ENCODE assay signal across 30 mouse cellular contexts in the genomic region with DNA sequence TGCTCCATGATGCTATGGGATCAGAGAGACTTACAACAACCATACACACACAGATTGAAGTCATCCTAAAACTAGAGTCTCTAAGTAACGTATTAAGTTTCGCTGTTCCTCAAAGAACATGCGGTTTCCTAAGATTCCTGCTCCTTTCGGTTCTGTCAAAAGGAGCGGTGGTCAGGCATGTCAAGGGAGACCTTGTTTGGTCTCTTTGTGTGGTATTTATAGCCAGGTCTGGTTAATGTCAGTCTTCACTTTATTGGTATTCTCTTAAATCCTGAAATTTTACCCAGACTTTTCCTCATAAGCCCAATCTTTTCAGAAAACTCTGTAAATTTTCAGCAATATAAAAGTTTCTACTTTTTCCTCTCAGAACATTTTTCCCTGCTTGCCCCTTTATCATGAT.
DNase-seq lines count a peak whose midpoint lies in the region; ATAC-seq and TF ChIP-seq lines count a peak whose summit lies in the region.
"Had no signal": no experiment of that assay in that cellular context is flagged by ENCODE, and none has a peak within 500 bp of the region (broad histone marks: within the 10 kb centered on the region; RNA-seq: fewer than 3 reads in every experiment).

No protein-coding gene starts in this region.

- TF ChIP-seq EP300 in heart, adult 2 months (IDR thresholded peaks at IDR 0.05; ENCODE audit: insufficient read depth, low read depth, low read length) = no peak

- no peaks in the 10 kb centered on the region for H3K27me3 ChIP-seq in heart, embryonic 14.5 days (ENCODE audit: control insufficient read depth, insufficient read depth, low read length)
- no peaks in the 10 kb centered on the region for H3K27me3 ChIP-seq in heart, adult 2 months (ENCODE audit: control insufficient read depth, insufficient read depth, low read length)
- no peaks in the 10 kb centered on the region for H3K27me3 ChIP-seq in hindbrain, embryonic 14.5 days (ENCODE audit: control insufficient read depth, insufficient read depth, low read length)
- H3K27me3 ChIP-seq: embryonic facial prominence, embryonic 13.5 days; forebrain, embryonic 15.5 days; hindbrain, embryonic 13.5 days; liver, embryonic 15.5 days; lung, embryonic 15.5 days; midbrain, embryonic 12.5 days; neural tube, embryonic 12.5 days had no signal

- H3K4me2 ChIP-seq in heart, embryonic 14.5 days (ENCODE audit: low read length) = peak overlapping the region; percentile 22
- no peak overlapping the region for H3K4me2 ChIP-seq in hindbrain, embryonic 14.5 days (replicated peaks)
- H3K4me2 ChIP-seq: embryonic facial prominence, embryonic 13.5 days; forebrain, embryonic 15.5 days; hindbrain, embryonic 13.5 days; liver, embryonic 15.5 days; lung, embryonic 15.5 days; midbrain, embryonic 12.5 days; neural tube, embryonic 12.5 days had no signal

- H3K9me3 ChIP-seq in heart, embryonic 14.5 days (ENCODE audit: control insufficient read depth, low read length) = no peaks in the 10 kb centered on the region
- no peaks in the 10 kb centered on the region for H3K9me3 ChIP-seq in hindbrain, embryonic 14.5 days (ENCODE audit: control insufficient read depth, low read length)
- H3K9me3 ChIP-seq: embryonic facial prominence, embryonic 13.5 days; forebrain, embryonic 10.5 days; forebrain, embryonic 15.5 days; G1E; hindbrain, embryonic 13.5 days; liver, embryonic 15.5 days; lung, embryonic 15.5 days; midbrain, embryonic 12.5 days; neural tube, embryonic 12.5 days had no signal

- no peak overlapping the region for H3K9ac ChIP-seq in heart, embryonic 14.5 days (ENCODE audit: low read length)
- H3K9ac ChIP-seq in heart, adult 2 months (ENCODE audit: low read depth, low read length) = no peak overlapping the region
- no peak overlapping the region for H3K9ac ChIP-seq in hindbrain, embryonic 14.5 days
- H3K9ac ChIP-seq: embryonic facial prominence, embryonic 13.5 days; forebrain, embryonic 15.5 days; hindbrain, embryonic 13.5 days; liver, embryonic 15.5 days; lung, embryonic 15.5 days; midbrain, embryonic 12.5 days; neural tube, embryonic 12.5 days had no signal

- no peaks in the 10 kb centered on the region for H3K79me2 ChIP-seq in heart, adult 2 months (replicated peaks; ENCODE audit: control insufficient read depth, insufficient read depth, low read length)

- 14% methylated on average over 5 of the region's 5 CpGs for WGBS in heart, embryonic 14.5 days
- WGBS in heart, adult 2 months = 25% methylated on average over 5 of the region's 5 CpGs
- 85% methylated on average over 5 of the region's 5 CpGs for WGBS in hindbrain, embryonic 14.5 days
- 50% methylated on average over 5 of the region's 5 CpGs for WGBS in lung, adult 2 months

- intact Hi-C loops in heart, postnatal 36 days (cut with DNase I) = no loop called here
- intact Hi-C loops in heart, adult 2 months (cut with DNase I) = no loop called here

- H3K36me3 ChIP-seq in heart, embryonic 14.5 days (ENCODE audit: control insufficient read depth, insufficient read depth, low read length) = no peaks in the 10 kb centered on the region
- no peaks in the 10 kb centered on the region for H3K36me3 ChIP-seq in heart, adult 2 months (ENCODE audit: control insufficient read depth, insufficient read depth, low read length)
- no peaks in the 10 kb centered on the region for H3K36me3 ChIP-seq in hindbrain, embryonic 14.5 days (replicated peaks; ENCODE audit: control insufficient read depth, insufficient read depth)
- H3K36me3 ChIP-seq: embryonic facial prominence, embryonic 13.5 days; forebrain, embryonic 10.5 days; forebrain, embryonic 15.5 days; G1E; hindbrain, embryonic 13.5 days; liver, embryonic 15.5 days; lung, embryonic 15.5 days; midbrain, embryonic 12.5 days; neural tube, embryonic 12.5 days had no signal

- no peaks in the 10 kb centered on the region; a peak in 1 of 4 replicates for H3K4me1 ChIP-seq in heart, embryonic 14.5 days (ENCODE audit: control insufficient read depth in 2 of 2, insufficient read depth in 2 of 2, low read length in 2 of 2)
- no peaks in the 10 kb centered on the region for H3K4me1 ChIP-seq in heart, adult 2 months (ENCODE audit: control insufficient read depth, insufficient read depth, low read length)
- H3K4me1 ChIP-seq in hindbrain, embryonic 14.5 days (replicated peaks; ENCODE audit: control insufficient read depth, insufficient read depth, low read length) = no peaks in the 10 kb centered on the region
- no peaks in the 10 kb centered on the region for H3K4me1 ChIP-seq in lung, adult 2 months (ENCODE audit: control insufficient read depth, insufficient read depth, low read length)
- H3K4me1 ChIP-seq: embryonic facial prominence, embryonic 13.5 days; forebrain, embryonic 10.5 days; forebrain, embryonic 15.5 days; hindbrain, embryonic 13.5 days; liver, embryonic 15.5 days; lung, embryonic 15.5 days; midbrain, embryonic 12.5 days; neural tube, embryonic 12.5 days had no signal

- DNase-seq in heart, adult 11 months = peak; percentile 23
- no peak for DNase-seq in heart, postnatal 36 days
- no peak for DNase-seq in heart, adult 2 months
- DNase-seq in embryo, embryonic 10.5 days (ENCODE audit: low spot score) = peak; percentile 27
- DNase-seq in hindlimb bud, embryonic 11.5 days (ENCODE audit: extremely low spot score, low read depth, low spot score) = peak; percentile 70
- DNase-seq in hindbrain, embryonic 14.5 days (ENCODE audit: low spot score) = no peak
- no peak for DNase-seq in lung, adult 2 months
- DNase-seq: adrenal gland, postnatal 10 days; cerebellum, adult 9-10 months; cerebellum, postnatal 36 days; gastrocnemius, postnatal 10 days; kidney, adult 2 months; kidney, postnatal 36 days; right cerebral cortex, postnatal 4 days; thymus, adult 18-20 months; thymus, postnatal 25 days had no signal

- no peak overlapping the region for H3K27ac ChIP-seq in heart, embryonic 14.5 days (replicated peaks in 1 of 2; ENCODE audit: control insufficient read depth in 1 of 2, insufficient read depth in 1 of 2, low read depth in 2 of 2, low read length in 2 of 2)
- H3K27ac ChIP-seq in heart, adult 2 months = no peak overlapping the region
- H3K27ac ChIP-seq in hindbrain, embryonic 14.5 days = no peak overlapping the region
- H3K27ac ChIP-seq: embryonic facial prominence, embryonic 13.5 days; forebrain, embryonic 10.5 days; forebrain, embryonic 15.5 days; hindbrain, embryonic 13.5 days; layer of hippocampus, adult 2 months; liver, embryonic 15.5 days; lung, embryonic 15.5 days; midbrain, embryonic 12.5 days; neural tube, embryonic 12.5 days; stomach, postnatal 0 days had no signal

- TF ChIP-seq POLR2A in heart, adult 2 months (IDR thresholded peaks at IDR 0.05; ENCODE audit: insufficient read depth, low read depth, low read length) = no peak
- no peak for TF ChIP-seq POLR2A in lung, adult 2 months (IDR thresholded peaks at IDR 0.05; ENCODE audit: borderline replicate concordance, extremely low read depth, low read depth, low read length)

- no peak overlapping the region for H3K4me3 ChIP-seq in heart, embryonic 14.5 days (ENCODE audit: control insufficient read depth in 1 of 2, insufficient read depth in 1 of 2, low read depth in 1 of 2, low read length in 2 of 2)
- H3K4me3 ChIP-seq in heart, adult 2 months = no peak overlapping the region
- no peak overlapping the region for H3K4me3 ChIP-seq in hindbrain, embryonic 14.5 days (replicated peaks; ENCODE audit: low read length)
- H3K4me3 ChIP-seq in lung, adult 2 months (replicated peaks; ENCODE audit: extremely low read depth, low read depth, low read length) = no peak overlapping the region
- H3K4me3 ChIP-seq: embryonic facial prominence, embryonic 13.5 days; forebrain, embryonic 10.5 days; forebrain, embryonic 15.5 days; hindbrain, embryonic 13.5 days; layer of hippocampus, adult 2 months; liver, embryonic 15.5 days; lung, embryonic 15.5 days; midbrain, embryonic 12.5 days; myocyte; neural tube, embryonic 12.5 days had no signal

- no peak for TF ChIP-seq CTCF in heart, adult 2 months (IDR thresholded peaks at IDR 0.05)
- no peak for TF ChIP-seq CTCF in lung, adult 2 months (IDR thresholded peaks at IDR 0.05; ENCODE audit: insufficient read depth, low read length)

- ATAC-seq in heart, embryonic 14.5 days (ENCODE audit: insufficient number of reproducible peaks, insufficient read depth, low FRiP score, low read depth) = no peak
- ATAC-seq in hindbrain, embryonic 14.5 days (ENCODE audit: low FRiP score) = no peak
- ATAC-seq: forebrain, embryonic 15.5 days; inflammation-experienced regulatory T-cells, adult 6 months had no signal

Comparison
In these comparisons a context has a peak if more than half of its experiments do, and no peak if none do; other contexts are left out.
1. DNase-seq: peak in heart, adult 11 months (single experiment), embryo, embryonic 10.5 days (single experiment) and hindlimb bud, embryonic 11.5 days (single experiment); none in heart, postnatal 36 days (0 of 2), heart, adult 2 months (0 of 2), hindbrain, embryonic 14.5 days (single experiment) and lung, adult 2 months (single experiment).